19 mouse cellular contexts compared by ENCODE assay signal in genomic region chr1:192266956-192267355, GRCm38 (mm10).
DNase-seq lines count a peak whose midpoint lies in the region; ATAC-seq and TF ChIP-seq lines count a peak whose summit lies in the region.
"Had no signal": no experiment of that assay in that cellular context is flagged by ENCODE, and none has a peak within 500 bp of the region (broad histone marks: within the 10 kb centered on the region; RNA-seq: fewer than 3 reads in every experiment).

No protein-coding gene starts in this region.

- ATAC-seq in liver, postnatal 0 days, result no peak
- ATAC-seq: intestine, embryonic 15.5 days had no signal

- no peaks in the 10 kb centered on the region; a peak in 1 of 4 replicates for H3K36me3 ChIP-seq in MEL (ENCODE audit: control insufficient read depth in 1 of 2, insufficient read depth in 2 of 2, low read length in 2 of 2)
- no peaks in the 10 kb centered on the region for H3K36me3 ChIP-seq in liver, postnatal 0 days (replicated peaks; ENCODE audit: insufficient read depth, low read length)
- H3K36me3 ChIP-seq: forebrain, embryonic 10.5 days; intestine, embryonic 15.5 days; limb, embryonic 15.5 days; neural tube, embryonic 13.5 days had no signal

- intact Hi-C loops in left cerebral cortex, postnatal 36 days (cut with DNase I), result loop anchor here (5.0 kb wide), 1 partner anchor 70 kb away; no protein-coding TSS in a partner anchor

- no peaks in the 10 kb centered on the region; a peak in 1 of 4 replicates for H3K27me3 ChIP-seq in MEL (ENCODE audit: control insufficient read depth in 1 of 2, insufficient read depth in 2 of 2, low read length in 2 of 2)
- H3K27me3 ChIP-seq in liver, postnatal 0 days (ENCODE audit: insufficient read depth, low read length), result no peaks in the 10 kb centered on the region
- H3K27me3 ChIP-seq: intestine, embryonic 15.5 days; limb, embryonic 15.5 days; neural tube, embryonic 13.5 days had no signal

- no peak overlapping the region for H3K4me3 ChIP-seq in MEL (ENCODE audit: control insufficient read depth in 1 of 2, insufficient read depth in 1 of 2, low read depth in 2 of 2, low read length in 2 of 2)
- no peak overlapping the region for H3K4me3 ChIP-seq in liver, postnatal 0 days (ENCODE audit: low read depth, low read length)
- H3K4me3 ChIP-seq: forebrain, embryonic 10.5 days; heart, adult 2 months; intestine, embryonic 15.5 days; limb, embryonic 15.5 days; neural tube, embryonic 13.5 days had no signal

- TF ChIP-seq EP300 in MEL (IDR thresholded peaks at IDR 0.05; ENCODE audit: low read depth in 1 of 2, low read length in 2 of 2), result no peak
- no peak for TF ChIP-seq EP300 in liver, postnatal 0 days (IDR thresholded peaks at IDR 0.05; ENCODE audit: low read depth)

- no peak overlapping the region for H3K4me2 ChIP-seq in liver, postnatal 0 days (ENCODE audit: low read depth, low read length)
- H3K4me2 ChIP-seq: intestine, embryonic 15.5 days; limb, embryonic 15.5 days; neural tube, embryonic 13.5 days had no signal

- H3K9ac ChIP-seq in MEL (ENCODE audit: control insufficient read depth, low read depth, low read length, poor library complexity, severe bottlenecking), result no peak overlapping the region
- H3K9ac ChIP-seq in liver, postnatal 0 days (replicated peaks), result no peak overlapping the region
- H3K9ac ChIP-seq: intestine, embryonic 15.5 days; limb, embryonic 15.5 days; neural tube, embryonic 13.5 days had no signal

- DNase-seq in 3T3-L1 (ENCODE audit: low read depth, low spot score) (peak; percentile 66), MEL (ENCODE audit: low read depth, low spot score) (peak; percentile 40)
- DNase-seq in frontal cortex, postnatal 36 days (ENCODE audit: low spot score in 2 of 2), result peak; percentile 76 to 79
- peak; percentile 75 to 76 for DNase-seq in left cerebral cortex, postnatal 36 days (ENCODE audit: low spot score in 2 of 2)
- no peak for DNase-seq in liver, postnatal 0 days
- DNase-seq in kidney, postnatal 4 days, result no peak
- DNase-seq in spleen, adult 18-20 months, result no peak
- DNase-seq: adrenal gland, postnatal 10 days; cerebellum, postnatal 14 days; heart, adult 2 months; heart, postnatal 10 days; kidney, postnatal 14 days; lung, adult 2 months; thymus, postnatal 14 days had no signal

- TF ChIP-seq CTCF in MEL (IDR thresholded peaks at IDR 0.05 in 2 of 3, conservative IDR thresholded peaks at IDR 0.05 in 1 of 3; ENCODE audit: control insufficient read depth in 1 of 3, insufficient read depth in 1 of 3, low read depth in 2 of 3, low read length in 3 of 3, poor library complexity in 1 of 3, severe bottlenecking in 1 of 3), result no peak
- no peak for TF ChIP-seq CTCF in liver, postnatal 0 days (IDR thresholded peaks at IDR 0.05; ENCODE audit: low read depth)

- H3K27ac ChIP-seq in MEL (ENCODE audit: control insufficient read depth, low read depth, low read length), result no peak overlapping the region
- no peak overlapping the region for H3K27ac ChIP-seq in liver, postnatal 0 days (ENCODE audit: low read depth)
- H3K27ac ChIP-seq: forebrain, embryonic 10.5 days; heart, adult 2 months; intestine, embryonic 15.5 days; limb, embryonic 15.5 days; macrophage; neural tube, embryonic 13.5 days had no signal

- no peaks in the 10 kb centered on the region for H3K79me2 ChIP-seq in MEL (ENCODE audit: control insufficient read depth, insufficient read depth, low read length, poor library complexity)

- 82% methylated on average over 6 of the region's 6 CpGs for WGBS in liver, postnatal 0 days (ENCODE audit: insufficient replicate concordance)

- no peak for TF ChIP-seq RAD21 in MEL (IDR thresholded peaks at IDR 0.05; ENCODE audit: low read depth, low read length)

- H3K9me3 ChIP-seq in MEL (replicated peaks; ENCODE audit: insufficient read depth, low read length), result no peaks in the 10 kb centered on the region
- no peaks in the 10 kb centered on the region for H3K9me3 ChIP-seq in liver, postnatal 0 days (ENCODE audit: low read length)
- H3K9me3 ChIP-seq: forebrain, embryonic 10.5 days; intestine, embryonic 15.5 days; limb, embryonic 15.5 days; neural tube, embryonic 13.5 days had no signal

- no peak for TF ChIP-seq POLR2A in MEL (IDR thresholded peaks at IDR 0.05; ENCODE audit: control insufficient read depth in 1 of 2, insufficient read depth in 1 of 2, low read depth in 1 of 2, low read length in 2 of 2, poor library complexity in 1 of 2)

- H3K4me1 ChIP-seq in MEL (ENCODE audit: control insufficient read depth in 1 of 2, insufficient read depth in 2 of 2, low read length in 2 of 2), result peaks cover 0 to 22% of the 10 kb centered on the region in 2 experiments; a peak in 2 of 4 replicates
- no peaks in the 10 kb centered on the region for H3K4me1 ChIP-seq in liver, postnatal 0 days (ENCODE audit: insufficient read depth)
- H3K4me1 ChIP-seq: forebrain, embryonic 10.5 days; intestine, embryonic 15.5 days; limb, embryonic 15.5 days; neural tube, embryonic 13.5 days had no signal

TF ChIP-seq in MEL, 35 proteins besides CTCF, POLR2A, EP300 and RAD21:
- TF ChIP-seq JUND (IDR thresholded peaks at IDR 0.05; ENCODE audit: low read depth, low read length) (no peak), ZNF384 (IDR thresholded peaks at IDR 0.05; ENCODE audit: low read depth, low read length) (0 out of 2 replicates have a peak, but pooled peaks have one; percentile 7), BHLHE40 (IDR thresholded peaks at IDR 0.05; ENCODE audit: borderline replicate concordance, low read depth, low read length) (no peak), MEF2A (IDR thresholded peaks at IDR 0.05; ENCODE audit: extremely low read depth, insufficient replicate concordance, low read depth, low read length, poor library complexity, severe bottlenecking) (no peak), POLR2AphosphoS5 (IDR thresholded peaks at IDR 0.05; ENCODE audit: borderline replicate concordance, low read depth, low read length) (no peak), MYB (IDR thresholded peaks at IDR 0.05; ENCODE audit: low read depth, low read length) (no peak)

Comparison
In these comparisons a context has a peak if more than half of its experiments do, and no peak if none do; other contexts are left out.
1. DNase-seq: peak in 3T3-L1 (single experiment), MEL (single experiment), frontal cortex, postnatal 36 days (2 of 2) and left cerebral cortex, postnatal 36 days (2 of 2); none in liver, postnatal 0 days (single experiment), kidney, postnatal 4 days (0 of 2) and spleen, adult 18-20 months (0 of 2).